Mouse (Mus musculus): ENCODE results near the gene Cyp4a14. TPM values are rescaled to one million over a fixed set of nuclear protein-coding genes. Genes with fewer than 3 reads are reported as not detected.
A peak's percentile ranks its signal among the peaks of the same experiment; 100 is the strongest.
"Not testable (repeated sequence)": the region's sequence is repeated elsewhere in the genome, so short reads cannot be mapped to it uniquely, and the experiment has no call there.

Cyp4a14 gene
- not detected in 2 replicates for total RNA-seq (2014; fragmentation: Nextera tagmentation)
- not detected in 2 replicates for total RNA-seq (2017)

DNA sequence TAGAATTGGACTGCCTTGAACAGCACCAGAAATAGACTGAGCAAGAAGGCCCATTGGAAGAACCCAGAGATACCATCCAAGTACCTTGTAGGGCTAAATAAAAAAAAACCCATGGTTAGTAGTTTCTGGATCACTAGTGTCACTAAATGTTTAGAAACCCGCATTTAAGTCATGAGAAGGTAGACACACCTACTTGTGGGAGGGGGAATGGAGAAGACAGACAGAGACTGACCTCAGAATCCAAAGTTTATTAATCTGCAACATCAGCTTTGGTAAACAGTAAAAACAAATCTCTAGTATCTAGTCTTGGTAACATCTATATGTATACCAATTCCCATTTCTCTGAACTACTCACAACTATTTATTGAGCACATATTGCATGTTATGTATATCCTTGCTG, at the start of gene Cyp4a14:
TSS of gene Cyp4a14 (minus strand) at position 142 of the 400 bp plus-strand sequence.
- ATAC-seq (replicated peaks; ENCODE audit: low FRiP score, low TSS enrichment, poor library complexity, severe bottlenecking) = no peak

DNA sequence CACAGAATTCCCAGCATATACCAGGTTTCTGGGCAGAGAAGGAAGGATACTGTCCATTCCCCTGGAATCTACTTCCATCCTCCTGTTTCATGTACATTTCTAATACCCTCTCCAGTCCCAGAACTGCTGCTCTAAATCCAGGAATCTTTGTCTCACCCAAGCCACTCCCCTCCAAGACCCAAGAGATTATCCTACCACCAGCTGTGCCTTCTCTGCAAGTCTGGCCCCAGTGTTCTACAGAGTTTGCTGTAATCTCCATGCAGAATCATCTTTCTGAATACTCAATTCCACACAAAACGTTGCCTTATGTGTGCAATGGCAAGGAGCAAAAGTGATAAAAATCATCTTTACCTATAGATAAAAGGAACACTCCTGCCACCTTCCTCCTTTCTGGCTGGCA, 49.2 kb upstream of the Cyp4a14 start:
- no peak for ATAC-seq (replicated peaks; ENCODE audit: low FRiP score, low TSS enrichment, poor library complexity, severe bottlenecking)

DNA sequence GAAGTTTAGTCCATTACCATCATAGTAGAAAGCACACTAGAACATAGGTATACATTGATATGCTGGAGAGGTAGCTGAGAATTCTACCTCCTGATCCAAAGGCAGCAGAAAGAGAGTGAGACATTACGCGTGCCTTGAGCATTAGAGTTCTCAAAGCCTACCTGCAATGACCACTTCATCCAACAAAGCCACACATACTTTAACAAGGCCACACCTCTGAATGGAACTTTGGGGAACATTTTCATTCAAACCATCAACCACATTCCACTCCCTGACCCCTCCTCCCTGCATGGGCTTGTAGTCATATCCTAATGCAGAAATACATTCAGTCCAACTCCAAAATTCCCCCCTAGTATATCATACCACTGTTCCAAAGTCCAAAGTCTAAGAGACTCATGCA, 25.8 kb upstream of the Cyp4a14 start:
- ATAC-seq (replicated peaks; ENCODE audit: low FRiP score, low TSS enrichment, poor library complexity, severe bottlenecking) = no peak

GRCm38 (mm10) chr4:115519444-115519843, 23.5 kb upstream of the Cyp4a14 start:
- ATAC-seq (replicated peaks; ENCODE audit: low FRiP score, low TSS enrichment, poor library complexity, severe bottlenecking) = no peak

GRCm38 (mm10) chr4:115518000-115518399, 22.1 kb upstream of the Cyp4a14 start, which contains the start of gene Cyp4a10:
Cyp4a10 (plus strand) TSS chr4:115518264.
- not testable (repeated sequence) for ATAC-seq (replicated peaks; ENCODE audit: low FRiP score, low TSS enrichment, poor library complexity, severe bottlenecking)

- not testable (repeated sequence) for ATAC-seq (replicated peaks; ENCODE audit: low FRiP score, low TSS enrichment, poor library complexity, severe bottlenecking)
These were observed 18.0 kb upstream of the Cyp4a14 start for GRCm38 (mm10) chr4:115513964-115514363.

GRCm38 (mm10) chr4:115497466-115497865, 1.5 kb upstream of the Cyp4a14 start:
- ATAC-seq (replicated peaks; ENCODE audit: low FRiP score, low TSS enrichment, poor library complexity, severe bottlenecking) = no peak

- no peak for ATAC-seq (replicated peaks; ENCODE audit: low FRiP score, low TSS enrichment, poor library complexity, severe bottlenecking)
These were observed 14.8 kb downstream of the Cyp4a14 start for GRCm38 (mm10) chr4:115481006-115481652.

GRCm38 (mm10) chr4:115476051-115476450, 19.9 kb downstream of the Cyp4a14 start:
- peak; percentile 94 for ATAC-seq (replicated peaks; ENCODE audit: low FRiP score, low TSS enrichment, poor library complexity, severe bottlenecking)

- not testable (repeated sequence) for ATAC-seq (replicated peaks; ENCODE audit: low FRiP score, low TSS enrichment, poor library complexity, severe bottlenecking)
These were observed 22.4 kb downstream of the Cyp4a14 start for GRCm38 (mm10) chr4:115473585-115473984.

DNA sequence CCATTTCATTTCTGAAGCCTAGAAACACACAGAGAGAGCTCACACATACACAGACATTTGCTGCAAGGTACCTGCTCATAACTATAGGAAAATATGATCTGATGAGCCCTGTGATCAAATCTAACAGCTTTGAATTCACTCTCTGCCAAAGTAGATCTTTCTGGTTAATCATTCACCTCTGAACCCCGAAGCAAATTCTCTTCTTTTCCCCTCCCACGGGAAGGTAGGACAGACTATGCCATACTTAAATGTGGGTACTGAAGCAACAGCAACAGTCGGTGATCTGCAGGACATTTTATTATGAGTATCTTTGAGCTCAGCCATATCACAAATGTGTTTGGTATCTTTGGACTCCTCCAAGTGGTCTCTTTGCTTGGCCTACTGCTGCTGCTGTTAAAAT, 43.6 kb downstream of the Cyp4a14 start, which contains the start of gene Cyp4a30b:
TSS of gene Cyp4a30b (plus strand) at position 301 of the 400 bp plus-strand sequence.
- no peak for ATAC-seq (replicated peaks; ENCODE audit: low FRiP score, low TSS enrichment, poor library complexity, severe bottlenecking)

DNA sequence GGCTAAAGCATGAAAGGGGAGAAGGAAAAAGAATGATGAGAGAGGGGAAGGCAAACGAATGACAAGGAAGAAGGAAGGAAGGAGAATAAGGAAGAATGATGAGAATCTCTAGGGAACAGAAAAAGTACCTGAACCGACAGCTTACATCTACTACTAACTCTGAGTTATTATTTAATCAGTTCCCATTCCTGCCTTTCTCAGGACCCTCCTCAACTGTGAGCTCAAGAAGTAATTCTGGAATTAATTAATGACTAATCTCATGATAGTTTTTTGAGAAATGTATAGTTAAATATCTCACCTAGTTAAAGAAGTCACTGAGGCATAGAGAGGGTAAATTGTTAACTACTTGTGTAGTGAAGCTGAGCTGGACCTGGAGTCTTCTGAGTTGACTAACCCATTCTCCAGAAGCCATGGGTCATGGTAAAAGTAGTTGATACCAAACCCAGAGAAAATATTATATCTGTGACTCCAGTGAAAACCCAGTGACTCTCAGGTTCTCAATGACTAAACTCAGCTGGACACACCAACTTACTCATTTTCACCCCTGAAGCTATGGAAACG, 45.3 kb downstream of the Cyp4a14 start:
- ATAC-seq (replicated peaks; ENCODE audit: low FRiP score, low TSS enrichment, poor library complexity, severe bottlenecking) = no peak

Other genes with a start within 250 kb of the Cyp4a14 start
- gene Cyp4a12a, start 197.1 kb downstream of the Cyp4a14 start, total RNA-seq (2014; fragmentation: Nextera tagmentation) = not detected in 2 replicates
- not detected in 2 replicates for gene Cyp4a12a, start 197.1 kb downstream of the Cyp4a14 start, total RNA-seq (2017)
- gene Cyp4a12b, start 84.5 kb downstream of the Cyp4a14 start, total RNA-seq (2014; fragmentation: Nextera tagmentation) = not detected in 2 replicates
- gene Cyp4a12b, start 84.5 kb downstream of the Cyp4a14 start, total RNA-seq (2017) = not detected in 2 replicates
- not detected in 2 replicates for gene Cyp4a30b, start 43.5 kb downstream of the Cyp4a14 start, total RNA-seq (2014; fragmentation: Nextera tagmentation)
- not detected in 2 replicates for gene Cyp4a30b, start 43.5 kb downstream of the Cyp4a14 start, total RNA-seq (2017)
- gene Cyp4a10, start 22.1 kb upstream of the Cyp4a14 start, total RNA-seq (2014; fragmentation: Nextera tagmentation) = not detected in 2 replicates
- not detected in 2 replicates for gene Cyp4a10, start 22.1 kb upstream of the Cyp4a14 start, total RNA-seq (2017)
- gene Cyp4a31, start 67.5 kb upstream of the Cyp4a14 start, total RNA-seq (2014; fragmentation: Nextera tagmentation) = not detected in 2 replicates
- gene Cyp4a31, start 67.5 kb upstream of the Cyp4a14 start, total RNA-seq (2017) = not detected in 2 replicates
- not detected in 2 replicates for gene Cyp4a32, start 104.8 kb upstream of the Cyp4a14 start, total RNA-seq (2014; fragmentation: Nextera tagmentation)
- gene Cyp4a32, start 104.8 kb upstream of the Cyp4a14 start, total RNA-seq (2017) = not detected in 2 replicates
- not detected in 2 replicates for gene Cyp4b1, start 151.6 kb upstream of the Cyp4a14 start, total RNA-seq (2014; fragmentation: Nextera tagmentation)
- gene Cyp4b1, start 151.6 kb upstream of the Cyp4a14 start, total RNA-seq (2017) = not detected in 2 replicates
- 39.7 and 45.7 TPM in 2 replicates for gene Efcab14, start 241.6 kb upstream of the Cyp4a14 start, total RNA-seq (2014; fragmentation: Nextera tagmentation)
- gene Efcab14, start 241.6 kb upstream of the Cyp4a14 start, total RNA-seq (2017) = 34.2 and 41.0 TPM in 2 replicates

Data from megakaryocyte-erythroid progenitor cell, adult 5-6 weeks (primary cell).